Mouse (Mus musculus) liver, postnatal 0 days (tissue): ENCODE data around the gene 4930579F01Rik.

Source experiments
- CTCF ChIP-seq: sonication (generic); IDR thresholded peaks from 2 replicates; pipeline ENCODE4 v1.5.1; 2016; ENCODE audit warnings: antibody characterized with exemption, low read depth
- EP300 ChIP-seq: IDR thresholded peaks from 2 replicates; pipeline ENCODE4 v1.6.1; 2016; ENCODE audit warnings: antibody characterized with exemption, low read depth, mild to moderate bottlenecking

GRCm38 (mm10) chr3:138133916-138134315 lies 59.7 kb downstream of the 4930579F01Rik start:
- TF ChIP-seq CTCF = no peak
- TF ChIP-seq EP300 = no peak
